Comparison of ENCODE assay signal across 12 mouse cellular contexts in genomic region chr2:154764828-154765497, GRCm38 (mm10). TPM values are rescaled to one million over a fixed set of nuclear protein-coding genes. Genes with fewer than 3 reads are reported as not detected.
A peak's percentile ranks its signal among the peaks of the same experiment; 100 is the strongest.
DNase-seq lines count a peak whose midpoint lies in the region; ATAC-seq and TF ChIP-seq lines count a peak whose summit lies in the region.
"Had no signal": no experiment of that assay in that cellular context is flagged by ENCODE, and none has a peak within 500 bp of the region (broad histone marks: within the 10 kb centered on the region; RNA-seq: fewer than 3 reads in every experiment).

No protein-coding gene starts in this region.

- peak; percentile 54; the same call in 1 of the 2 replicates for ATAC-seq in lung, embryonic 15.5 days (ENCODE audit: borderline replicate concordance, extremely low read depth, low FRiP score, low TSS enrichment)
- no peak for ATAC-seq in intestine, postnatal 0 days
- peak; percentile 90 for ATAC-seq in stomach, embryonic 15.5 days (ENCODE audit: insufficient read depth, low FRiP score, low read depth)

- no peaks in the 10 kb centered on the region for H3K36me3 ChIP-seq in lung, embryonic 15.5 days
- no peaks in the 10 kb centered on the region for H3K36me3 ChIP-seq in intestine, postnatal 0 days (ENCODE audit: control insufficient read depth, insufficient read depth)
- H3K36me3 ChIP-seq in stomach, embryonic 15.5 days, result no peaks in the 10 kb centered on the region

- TF ChIP-seq CTCF in gastrocnemius, adult 2 months (IDR thresholded peaks at IDR 0.05), result peak; percentile 44
- TF ChIP-seq CTCF in intestine, postnatal 0 days (IDR thresholded peaks at IDR 0.05; ENCODE audit: low read depth), result peak; percentile 56

- no peak overlapping the region for H3K4me3 ChIP-seq in gastrocnemius, adult 2 months
- no peak overlapping the region for H3K4me3 ChIP-seq in lung, embryonic 15.5 days
- H3K4me3 ChIP-seq in intestine, postnatal 0 days (ENCODE audit: low read depth, low read length), result no peak overlapping the region
- no peak overlapping the region for H3K4me3 ChIP-seq in stomach, embryonic 15.5 days (replicated peaks)
- H3K4me3 ChIP-seq: limb, embryonic 13.5 days had no signal

- no peak for DNase-seq in gastrocnemius, adult 2 months
- DNase-seq in gastrocnemius, postnatal 4 days (ENCODE audit: low spot score in 2 of 2), result no peak
- no peak for DNase-seq in lung, postnatal 14 days
- DNase-seq in spleen, adult 12 weeks (ENCODE audit: low spot score), result no peak
- no peak for DNase-seq in frontal cortex, postnatal 36 days (ENCODE audit: low spot score in 2 of 2)
- DNase-seq: heart, postnatal 4 days; right cerebral cortex, postnatal 25 days had no signal

- 59% methylated on average over 9 of the region's 9 CpGs for WGBS in lung, embryonic 15.5 days
- WGBS in intestine, postnatal 0 days, result 78% methylated on average over 9 of the region's 9 CpGs
- WGBS in stomach, embryonic 15.5 days, result 73% methylated on average over 9 of the region's 9 CpGs

- no peak overlapping the region; the same call in 1 of the 2 replicates for H3K27ac ChIP-seq in gastrocnemius, adult 2 months
- 0 out of 2 replicates have a peak overlapping the region, but pooled peaks have one; percentile 4 for H3K27ac ChIP-seq in lung, embryonic 15.5 days
- no peak overlapping the region for H3K27ac ChIP-seq in intestine, postnatal 0 days (ENCODE audit: low read depth, low read length)
- H3K27ac ChIP-seq in stomach, embryonic 15.5 days, result no peak overlapping the region; the same call in 1 of the 2 replicates
- H3K27ac ChIP-seq: limb, embryonic 13.5 days had no signal

- H3K4me2 ChIP-seq in lung, embryonic 15.5 days, result no peak overlapping the region
- no peak overlapping the region for H3K4me2 ChIP-seq in intestine, postnatal 0 days (replicated peaks; ENCODE audit: low read depth)
- H3K4me2 ChIP-seq in stomach, embryonic 15.5 days, result no peak overlapping the region
- H3K4me2 ChIP-seq: limb, embryonic 13.5 days had no signal

- H3K9ac ChIP-seq in lung, embryonic 15.5 days, result no peak overlapping the region
- H3K9ac ChIP-seq in intestine, postnatal 0 days (ENCODE audit: low read depth, low read length), result no peak overlapping the region
- no peak overlapping the region for H3K9ac ChIP-seq in stomach, embryonic 15.5 days
- H3K9ac ChIP-seq: limb, embryonic 13.5 days had no signal

- H3K27me3 ChIP-seq in lung, embryonic 15.5 days, result no peaks in the 10 kb centered on the region
- H3K27me3 ChIP-seq in intestine, postnatal 0 days (replicated peaks; ENCODE audit: control insufficient read depth, insufficient read depth, low read length), result no peaks in the 10 kb centered on the region
- no peaks in the 10 kb centered on the region for H3K27me3 ChIP-seq in stomach, embryonic 15.5 days (replicated peaks)
- H3K27me3 ChIP-seq: limb, embryonic 13.5 days had no signal

- no peaks in the 10 kb centered on the region for H3K9me3 ChIP-seq in lung, embryonic 15.5 days
- H3K9me3 ChIP-seq in intestine, postnatal 0 days (ENCODE audit: control insufficient read depth), result no peaks in the 10 kb centered on the region
- H3K9me3 ChIP-seq in stomach, embryonic 15.5 days, result no peaks in the 10 kb centered on the region

- peaks cover 18% of the 10 kb centered on the region for H3K4me1 ChIP-seq in lung, embryonic 15.5 days
- peaks cover 4% of the 10 kb centered on the region; the same call in 1 of the 2 replicates for H3K4me1 ChIP-seq in intestine, postnatal 0 days (replicated peaks; ENCODE audit: control insufficient read depth, insufficient read depth, low read length)
- peaks cover 17% of the 10 kb centered on the region; the same call in 1 of the 2 replicates for H3K4me1 ChIP-seq in stomach, embryonic 15.5 days

- intact Hi-C loops in gastrocnemius, adult 2 months (cut with DNase I), result no loop called here

RNA-seq across cellular contexts. Expression of gene Gm14214, which starts 4.9 kb away (rescaled TPM):
- total RNA-seq in gastrocnemius, adult 2 months (2021), result not detected
- total RNA-seq in gastrocnemius, postnatal 4 days (2021), result not detected
- polyA plus RNA-seq in lung, embryonic 15.5 days (2015; fragmentation: Nextera tagmentation; extraction: Ambion mirVana), result not detected in 2 replicates
- polyA plus RNA-seq in intestine, postnatal 0 days (2015; fragmentation: Nextera tagmentation; extraction: Ambion mirVana), result not detected in 2 replicates
- not detected in 2 replicates for polyA plus RNA-seq in stomach, embryonic 15.5 days (2015; fragmentation: Nextera tagmentation; extraction: Ambion mirVana)
- total RNA-seq: heart, postnatal 4 days had no signal
- polyA plus RNA-seq: embryonic facial prominence, embryonic 11.5 days; limb, embryonic 13.5 days had no signal

RNA-seq across cellular contexts. Expression of gene Raly, which starts 25.9 kb away (rescaled TPM):
- 10 to 100 TPM; 62.5 to 70.7 TPM for total RNA-seq in gastrocnemius, adult 2 months (2021)
- total RNA-seq in gastrocnemius, postnatal 4 days (2021), result 100 to 1,000 TPM; 188 to 189 TPM
- polyA plus RNA-seq in lung, embryonic 15.5 days (2015; fragmentation: Nextera tagmentation; extraction: Ambion mirVana), result 42.2 and 48.0 TPM in 2 replicates
- 20.1 and 20.5 TPM in 2 replicates for polyA plus RNA-seq in intestine, postnatal 0 days (2015; fragmentation: Nextera tagmentation; extraction: Ambion mirVana)
- polyA plus RNA-seq in stomach, embryonic 15.5 days (2015; fragmentation: Nextera tagmentation; extraction: Ambion mirVana), result 36.7 and 39.2 TPM in 2 replicates

RNA-seq across cellular contexts. Expression of gene a, which starts 26.2 kb away (rescaled TPM):
- total RNA-seq in gastrocnemius, adult 2 months (2021), result not detected
- total RNA-seq in gastrocnemius, postnatal 4 days (2021), result not detected
- 0.24 TPM in 1 of 2 replicates, not detected in the other for polyA plus RNA-seq in lung, embryonic 15.5 days (2015; fragmentation: Nextera tagmentation; extraction: Ambion mirVana)
- 0.18 TPM in 1 of 2 replicates, not detected in the other for polyA plus RNA-seq in intestine, postnatal 0 days (2015; fragmentation: Nextera tagmentation; extraction: Ambion mirVana)
- polyA plus RNA-seq in stomach, embryonic 15.5 days (2015; fragmentation: Nextera tagmentation; extraction: Ambion mirVana), result 0.57 and 1.3 TPM in 2 replicates
- total RNA-seq: heart, postnatal 4 days had no signal
